Mouse (Mus musculus) adrenal gland, adult 10 weeks (tissue): ENCODE measurements around the gene Pcsk1. TPM values are rescaled to one million over a fixed set of nuclear protein-coding genes. Genes with fewer than 3 reads are reported as not detected.

Experiments used
- polyA plus RNA-seq: library from polyadenylated mRNA; stranded (reverse); fragments of 350-450 nt; fragmentation: Illumina TruSeq; extraction: RNeasy Lipid Tissue Mini Kit (QIAGEN cat#74804); gene quantifications from one replicate; pipeline ENCODE4 v1.2.3, GENCODE M21; 2014; ENCODE audit warnings: low read depth, low replicate concordance

The Pcsk1 gene
- polyA plus RNA-seq: 117 TPM

GRCm38 (mm10) chr13:75089721-75090410, at the start of gene Pcsk1:
Gene Pcsk1, plus strand, starts transcription at chr13:75089826.

